Comparison of ENCODE assay signal across 9 mouse cellular contexts in the genomic region with DNA sequence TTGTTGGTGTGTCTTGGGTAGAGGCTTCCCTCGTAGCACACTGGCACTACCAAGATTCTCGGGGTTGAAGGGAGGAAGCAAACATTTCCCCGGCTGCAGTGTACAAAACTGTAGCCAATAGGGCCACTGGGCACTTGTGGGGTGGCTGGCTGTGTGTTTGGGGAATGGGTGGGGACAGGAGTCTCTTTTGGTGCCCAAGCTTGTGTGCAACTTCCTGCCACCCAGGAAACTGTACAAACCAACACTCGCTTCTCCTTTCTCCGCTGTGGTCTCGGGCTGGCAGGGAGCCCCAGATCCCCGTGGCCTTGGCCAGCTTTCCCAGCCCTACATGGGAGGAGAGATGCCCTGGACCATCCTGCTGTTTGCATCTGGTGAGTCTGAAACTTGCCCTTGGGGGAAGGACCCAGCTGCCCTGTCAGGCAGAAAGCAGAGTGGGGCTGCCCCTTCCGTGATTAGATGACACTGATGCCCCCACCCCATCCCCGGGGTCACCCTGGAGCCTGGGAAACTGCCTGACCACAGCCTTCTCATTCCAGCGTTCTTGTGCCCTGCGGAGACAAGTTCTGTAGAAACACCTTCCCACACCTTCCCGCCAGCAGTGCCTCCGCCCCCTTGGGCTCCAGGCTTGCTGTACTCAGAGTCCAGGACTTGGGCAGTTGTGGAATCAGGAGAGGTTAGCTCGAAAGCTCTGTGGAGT. TPM values are rescaled to one million over a fixed set of nuclear protein-coding genes. Genes with fewer than 3 reads are reported as not detected.
DNase-seq lines count a peak whose midpoint lies in the region; ATAC-seq and TF ChIP-seq lines count a peak whose summit lies in the region.
"Had no signal": no experiment of that assay in that cellular context is flagged by ENCODE, and none has a peak within 500 bp of the region (broad histone marks: within the 10 kb centered on the region; RNA-seq: fewer than 3 reads in every experiment).

TSS of gene AB124611 (plus strand) at position 240 of the 697 bp plus-strand sequence.

- ATAC-seq in hematopoietic stem cell, adult 5-6 weeks (replicated peaks in 1 of 2; ENCODE audit: insufficient read depth in 1 of 2, low FRiP score in 2 of 2, low TSS enrichment in 1 of 2, low read depth in 1 of 2, poor library complexity in 2 of 2, severe bottlenecking in 2 of 2) = peak; percentile 54 to 79

- H3K9ac ChIP-seq in ES-E14 (ENCODE audit: insufficient read depth, low read depth, low read length, poor library complexity, severe bottlenecking) = peak within 1 kb of the TSS; percentile 29; the same call in 1 of the 2 replicates

- DNase-seq in adrenal gland, adult 2 months = peak; percentile 36
- no peak for DNase-seq in adrenal gland, postnatal 25 days
- no peak for DNase-seq in ES-E14 (ENCODE audit: low read depth, low spot score)
- peak; percentile 50 to 52 for DNase-seq in natural killer cell, adult 2 months (ENCODE audit: low spot score in 2 of 2)
- DNase-seq in cerebellum, adult 18-20 months = no peak
- no peak for DNase-seq in left cerebral cortex, adult 18-20 months (ENCODE audit: low spot score in 2 of 2)
- no peak for DNase-seq in urinary bladder, postnatal 4 days (ENCODE audit: low spot score in 2 of 2)

- no peaks in the 10 kb centered on the region for H3K9me3 ChIP-seq in ES-E14 (ENCODE audit: control insufficient read depth, insufficient read depth, low read depth, low read length)

- H3K4me1 ChIP-seq in ES-E14 (ENCODE audit: control insufficient read depth in 2 of 2, insufficient read depth in 2 of 2, low read length in 2 of 2, poor library complexity in 1 of 2) = peaks cover 0 to 4% of the 10 kb centered on the region in 2 experiments; a peak in 1 of 4 replicates

- in situ Hi-C loops in ES-E14 (cut with MboI; ENCODE audit: low sequenced_read_pairs in 2 of 2, unreplicated experiment in 2 of 2) = no loop called here

- no peak within 1 kb of the TSS for H3K27ac ChIP-seq in ES-E14 (ENCODE audit: insufficient read depth, low read depth, low read length, poor library complexity, severe bottlenecking)
- H3K27ac ChIP-seq: kidney, postnatal 0 days had no signal

- H3K36me3 ChIP-seq in ES-E14 (ENCODE audit: control insufficient read depth, insufficient read depth, low read length, poor library complexity, severe bottlenecking) = no peaks in the 10 kb centered on the region

- no peak within 1 kb of the TSS for H3K4me3 ChIP-seq in ES-E14 (ENCODE audit: insufficient read depth in 1 of 2, low read depth in 1 of 2, low read length in 2 of 2, poor library complexity in 1 of 2, severe bottlenecking in 1 of 2)

TF ChIP-seq in ES-E14, 5 proteins besides CTCF, POLR2A, EP300 and RAD21:
- TF ChIP-seq ZC3H11A (IDR thresholded peaks at IDR 0.05; ENCODE audit: borderline replicate concordance, low read depth, low read length) = no peak
- no peak for TF ChIP-seq ZNF384 (IDR thresholded peaks at IDR 0.05; ENCODE audit: low read depth, low read length)
- TF ChIP-seq CHD2 (IDR thresholded peaks at IDR 0.05; ENCODE audit: low read depth, low read length) = no peak

RNA-seq across cellular contexts. Expression of gene AB124611, which starts in this region (rescaled TPM):
- total RNA-seq in adrenal gland, adult 2 months (2021) = 1 to 10 TPM; 1.4 to 2.3 TPM
- polyA plus RNA-seq in adrenal gland, adult 2 months (2012; rRNA removed) = 1.7 and 2.8 TPM in 2 replicates
- 1.3 TPM in 1 of 2 replicates, not detected in the other for total RNA-seq in adrenal gland, postnatal 25 days (2021)
- total RNA-seq in ES-E14 (2012; rRNA removed) = not detected in 2 replicates
- total RNA-seq in hematopoietic stem cell, adult 5-6 weeks (2017) = 11.5 and 19.4 TPM in 2 replicates
- under 1 TPM; 0.28 to 0.37 TPM for total RNA-seq in left cerebral cortex, adult 18-20 months (2021)

Comparison
In these comparisons a context has a peak if more than half of its experiments do, and no peak if none do; other contexts are left out.
1. DNase-seq: peak in adrenal gland, adult 2 months (single experiment) and natural killer cell, adult 2 months (2 of 2); none in adrenal gland, postnatal 25 days (single experiment), ES-E14 (single experiment), cerebellum, adult 18-20 months (0 of 2), left cerebral cortex, adult 18-20 months (0 of 2) and urinary bladder, postnatal 4 days (0 of 2).